Mouse (Mus musculus): Measurements from ENCODE around the gene Dock10. TPM values are rescaled to one million over a fixed set of nuclear protein-coding genes. Genes with fewer than 3 reads are reported as not detected.

Dock10 gene
- polyA plus RNA-seq, 1 experiment, result 36.5 TPM

- Histone ChIP-seq H3K4me3 (ENCODE audit: control insufficient read depth, insufficient read depth, low read length) (no peak overlapping the region), H3K27me3 (ENCODE audit: control insufficient read depth, insufficient read depth, low read length) (no peaks in the 10 kb centered on the region), H3K36me3 (ENCODE audit: control insufficient read depth, insufficient read depth, low read length) (peaks cover 34% of the 10 kb centered on the region), H3K27ac (ENCODE audit: control insufficient read depth, insufficient read depth, low read length) (no peak overlapping the region), H3K4me1 (replicated peaks; ENCODE audit: control insufficient read depth, insufficient read depth, low read length) (no peaks in the 10 kb centered on the region)
- TF ChIP-seq CTCF (IDR thresholded peaks at IDR 0.05; ENCODE audit: borderline replicate concordance, control insufficient read depth, extremely low read depth, insufficient read depth, low read length, poor library complexity), result no peak
- 79% methylated on average over 6 of the region's 6 CpGs for WGBS
- no peak for DNase-seq
Observed at GRCm38 (mm10) chr1:80515836-80516235, 242.5 kb downstream of the Dock10 start.

- no peak overlapping the region for H3K4me3 ChIP-seq (ENCODE audit: control insufficient read depth, insufficient read depth, low read length)
- no peaks in the 10 kb centered on the region for H3K27me3 ChIP-seq (ENCODE audit: control insufficient read depth, insufficient read depth, low read length)
- no peak overlapping the region for H3K27ac ChIP-seq (ENCODE audit: control insufficient read depth, insufficient read depth, low read length)
- DNase-seq, result no peak
- no peak for TF ChIP-seq CTCF (IDR thresholded peaks at IDR 0.05; ENCODE audit: borderline replicate concordance, control insufficient read depth, extremely low read depth, insufficient read depth, low read length, poor library complexity)
- no peak for TF ChIP-seq POLR2A (IDR thresholded peaks at IDR 0.05; ENCODE audit: control insufficient read depth, extremely low read depth, insufficient read depth, low read length, poor library complexity)
- H3K4me1 ChIP-seq (replicated peaks; ENCODE audit: control insufficient read depth, insufficient read depth, low read length), result no peaks in the 10 kb centered on the region
- peaks cover 52% of the 10 kb centered on the region for H3K36me3 ChIP-seq (ENCODE audit: control insufficient read depth, insufficient read depth, low read length)
- WGBS, result 90% methylated on average over 8 of the region's 8 CpGs
Observed at GRCm38 (mm10) chr1:80512210-80512948, 245.9 kb downstream of the Dock10 start.

GRCm38 (mm10) chr1:80504757-80505156, 253.6 kb downstream of the Dock10 start:
- no peak for TF ChIP-seq POLR2A (IDR thresholded peaks at IDR 0.05; ENCODE audit: control insufficient read depth, extremely low read depth, insufficient read depth, low read length, poor library complexity)
- no peak for TF ChIP-seq CTCF (IDR thresholded peaks at IDR 0.05; ENCODE audit: borderline replicate concordance, control insufficient read depth, extremely low read depth, insufficient read depth, low read length, poor library complexity)
- H3K27me3 ChIP-seq (ENCODE audit: control insufficient read depth, insufficient read depth, low read length), result no peaks in the 10 kb centered on the region
- H3K4me3 ChIP-seq (ENCODE audit: control insufficient read depth, insufficient read depth, low read length), result no peak overlapping the region
- H3K36me3 ChIP-seq (ENCODE audit: control insufficient read depth, insufficient read depth, low read length), result peaks cover 55% of the 10 kb centered on the region
- WGBS, result 75% methylated on average over 2 of the region's 2 CpGs
- no peak overlapping the region for H3K27ac ChIP-seq (ENCODE audit: control insufficient read depth, insufficient read depth, low read length)
- no peak for DNase-seq
- H3K4me1 ChIP-seq (replicated peaks; ENCODE audit: control insufficient read depth, insufficient read depth, low read length), result no peaks in the 10 kb centered on the region

GRCm38 (mm10) chr1:80504081-80504480, 254.2 kb downstream of the Dock10 start:
- TF ChIP-seq POLR2A (IDR thresholded peaks at IDR 0.05; ENCODE audit: control insufficient read depth, extremely low read depth, insufficient read depth, low read length, poor library complexity), result no peak
- TF ChIP-seq CTCF (IDR thresholded peaks at IDR 0.05; ENCODE audit: borderline replicate concordance, control insufficient read depth, extremely low read depth, insufficient read depth, low read length, poor library complexity), result no peak
- DNase-seq, result no peak
- no peak overlapping the region for H3K4me3 ChIP-seq (ENCODE audit: control insufficient read depth, insufficient read depth, low read length)
- H3K27me3 ChIP-seq (ENCODE audit: control insufficient read depth, insufficient read depth, low read length), result no peaks in the 10 kb centered on the region
- no peak overlapping the region for H3K27ac ChIP-seq (ENCODE audit: control insufficient read depth, insufficient read depth, low read length)
- H3K4me1 ChIP-seq (replicated peaks; ENCODE audit: control insufficient read depth, insufficient read depth, low read length), result no peaks in the 10 kb centered on the region
- WGBS, result 94% methylated on average over 4 of the region's 4 CpGs
- peaks cover 55% of the 10 kb centered on the region for H3K36me3 ChIP-seq (ENCODE audit: control insufficient read depth, insufficient read depth, low read length)

- no peak for DNase-seq
- H3K27ac ChIP-seq (ENCODE audit: control insufficient read depth, insufficient read depth, low read length), result no peak overlapping the region
- no peaks in the 10 kb centered on the region for H3K4me1 ChIP-seq (replicated peaks; ENCODE audit: control insufficient read depth, insufficient read depth, low read length)
- no peak overlapping the region for H3K4me3 ChIP-seq (ENCODE audit: control insufficient read depth, insufficient read depth, low read length)
- no peaks in the 10 kb centered on the region for H3K27me3 ChIP-seq (ENCODE audit: control insufficient read depth, insufficient read depth, low read length)
- TF ChIP-seq POLR2A (IDR thresholded peaks at IDR 0.05; ENCODE audit: control insufficient read depth, extremely low read depth, insufficient read depth, low read length, poor library complexity) (no peak), CTCF (IDR thresholded peaks at IDR 0.05; ENCODE audit: borderline replicate concordance, control insufficient read depth, extremely low read depth, insufficient read depth, low read length, poor library complexity) (no peak)
- WGBS, result 94% methylated on average over 9 of the region's 9 CpGs
- peaks cover 46% of the 10 kb centered on the region for H3K36me3 ChIP-seq (ENCODE audit: control insufficient read depth, insufficient read depth, low read length)
Observed at GRCm38 (mm10) chr1:80502456-80503165, 255.7 kb downstream of the Dock10 start.

- 95% methylated on average over 7 of the region's 7 CpGs for WGBS
- Histone ChIP-seq H3K36me3 (ENCODE audit: control insufficient read depth, insufficient read depth, low read length) (peaks cover 26% of the 10 kb centered on the region), H3K4me1 (replicated peaks; ENCODE audit: control insufficient read depth, insufficient read depth, low read length) (no peaks in the 10 kb centered on the region), H3K27ac (ENCODE audit: control insufficient read depth, insufficient read depth, low read length) (no peak overlapping the region), H3K27me3 (ENCODE audit: control insufficient read depth, insufficient read depth, low read length) (no peaks in the 10 kb centered on the region), H3K4me3 (ENCODE audit: control insufficient read depth, insufficient read depth, low read length) (no peak overlapping the region)
- TF ChIP-seq POLR2A (IDR thresholded peaks at IDR 0.05; ENCODE audit: control insufficient read depth, extremely low read depth, insufficient read depth, low read length, poor library complexity), result no peak
- no peak for TF ChIP-seq CTCF (IDR thresholded peaks at IDR 0.05; ENCODE audit: borderline replicate concordance, control insufficient read depth, extremely low read depth, insufficient read depth, low read length, poor library complexity)
- no peak for DNase-seq
Observed at GRCm38 (mm10) chr1:80499264-80499663, 259.1 kb downstream of the Dock10 start.
